Mouse (Mus musculus) hindbrain, postnatal 0 days (tissue): ENCODE results near the gene Krtap28-10. TPM values are rescaled to one million over a fixed set of nuclear protein-coding genes. Genes with fewer than 3 reads are reported as not detected.
A peak's percentile ranks its signal among the peaks of the same experiment; 100 is the strongest.

Experiments used
- ATAC-seq: fragments of 200-750 bp; cut with Nextera tagmentation; 2 replicates; pipeline ENCODE4 v1.8.0; 2017; ENCODE audit warnings: mild to moderate bottlenecking, moderate TSS enrichment, moderate library complexity
- DNase-seq: peaks from one replicate; pipeline ENCODE4 v3.0.0-alpha.2; 2015; ENCODE audit warnings: low spot score
- H3K27ac ChIP-seq: fragments of 300-500 bp; sonication (generic); 2 replicates; pipeline ENCODE4 v1.5.1; 2014; ENCODE audit warnings: mild to moderate bottlenecking
- H3K27me3 ChIP-seq: fragments of 300-500 bp; sonication (generic); 2 replicates; pipeline ENCODE4 v1.6.1; 2014; ENCODE audit warnings: low read length, mixed read lengths; ENCODE audit not compliant: insufficient read depth
- H3K36me3 ChIP-seq: fragments of 300-500 bp; sonication (generic); 2 replicates; pipeline ENCODE4 v1.6.1; 2014; ENCODE audit warnings: low read length, mixed read lengths; ENCODE audit not compliant: insufficient read depth
- H3K4me1 ChIP-seq: fragments of 300-500 bp; sonication (generic); 2 replicates; pipeline ENCODE4 v1.6.1; 2014; ENCODE audit warnings: antibody characterized with exemption, low read length, mixed read lengths; ENCODE audit not compliant: insufficient read depth
- H3K4me2 ChIP-seq: fragments of 300-500 bp; sonication (generic); 2 replicates; pipeline ENCODE4 v1.6.1; 2014; ENCODE audit warnings: low read depth, mild to moderate bottlenecking, low read length, moderate library complexity, mixed read lengths
- H3K4me3 ChIP-seq: fragments of 300-500 bp; sonication (generic); 2 replicates; pipeline ENCODE4 v1.5.1; 2014; ENCODE audit warnings: low read length
- H3K9ac ChIP-seq: fragments of 300-500 bp; sonication (generic); replicated peaks from 2 replicates; pipeline ENCODE4 v1.6.1; 2014; ENCODE audit warnings: mild to moderate bottlenecking, low read length, moderate library complexity, mixed read lengths
- H3K9me3 ChIP-seq: fragments of 300-500 bp; sonication (generic); 2 replicates; pipeline ENCODE4 v1.6.1; 2016; ENCODE audit warnings: low read length, mixed read lengths
- CTCF ChIP-seq: IDR thresholded peaks from 2 replicates; pipeline ENCODE4 v1.5.1; 2016; ENCODE audit warnings: antibody characterized with exemption, control low read depth, low read depth
- WGBS: fragments of 180-500 bp; shearing (Covaris S2); extraction: QIAGEN DNeasy Blood & Tissue Kit; methylation state at CpG from one replicate; pipeline ENCODE4 v1.1.7; 2014; 5-methylcytosine and 5-hydroxymethylcytosine counted together
- polyA plus RNA-seq: library from polyadenylated mRNA; unstranded; fragments of >200 nt; fragmentation: Nextera tagmentation; extraction: Ambion mirVana; gene quantifications from 2 replicates; pipeline ENCODE4 v1.2.1, GENCODE M21; 2015
- total RNA-seq: library from RNA; depleted of rRNA; stranded (reverse); fragments of >200 nt; gene quantifications from 2 replicates; pipeline ENCODE4 v1.2.3, GENCODE M21; 2014

The Krtap28-10 gene
- total and polyA plus RNA-seq, 2 experiments from 2014 or later = not detected

GRCm38 (mm10) chr1:83038109-83038672, 4.1 kb downstream of the Krtap28-10 start, which contains the start of gene Slc19a3:
Gene Slc19a3, minus strand, starts transcription at chr1:83038448.
- Histone ChIP-seq H3K4me3 (peak within 1 kb of the TSS; percentile 52), H3K36me3 (no peaks in the 10 kb centered on the region), H3K27me3 (no peaks in the 10 kb centered on the region), H3K4me1 (no peaks in the 10 kb centered on the region), H3K9ac (peak within 1 kb of the TSS; percentile 51), H3K4me2 (peak within 1 kb of the TSS; percentile 79), H3K27ac (peak within 1 kb of the TSS; percentile 32; the same call in 1 of the 2 replicates), H3K9me3 (no peaks in the 10 kb centered on the region)
- peak; percentile 97 for ATAC-seq
- TF ChIP-seq CTCF = no peak
- peak; percentile 75 for DNase-seq
- under 1% methylated on average over 25 of the region's 25 CpGs for WGBS

- H3K4me2 ChIP-seq = peak overlapping the region; percentile 79
- no peak for ATAC-seq
Measured at GRCm38 (mm10) chr1:83036892-83037667, 5.2 kb downstream of the Krtap28-10 start.

GRCm38 (mm10) chr1:83034509-83034908, 7.8 kb downstream of the Krtap28-10 start:
- DNase-seq (no peak), ATAC-seq (no peak)
- no peak for TF ChIP-seq CTCF
- Histone ChIP-seq H3K4me3 (no peak overlapping the region), H3K27ac (no peak overlapping the region), H3K4me2 (no peak overlapping the region), H3K36me3 (no peaks in the 10 kb centered on the region), H3K4me1 (no peaks in the 10 kb centered on the region), H3K27me3 (no peaks in the 10 kb centered on the region), H3K9me3 (no peaks in the 10 kb centered on the region), H3K9ac (no peak overlapping the region)
- 67% methylated on average over 5 of the region's 5 CpGs for WGBS

More at GRCm38 (mm10) chr1:83036892-83037667, 5.2 kb downstream of the Krtap28-10 start:
- 0 out of 2 replicates have a peak overlapping the region, but pooled peaks have one; percentile 52 for H3K4me3 ChIP-seq
- no peak for DNase-seq
- H3K36me3 ChIP-seq = no peaks in the 10 kb centered on the region
- no peaks in the 10 kb centered on the region for H3K27me3 ChIP-seq
- H3K9me3 ChIP-seq = no peaks in the 10 kb centered on the region
- WGBS = 71% methylated on average over 11 of the region's 11 CpGs
- H3K9ac ChIP-seq = no peak overlapping the region
- TF ChIP-seq CTCF = no peak
- no peaks in the 10 kb centered on the region for H3K4me1 ChIP-seq
- H3K27ac ChIP-seq = no peak overlapping the region

GRCm38 (mm10) chr1:83032508-83032907, 9.8 kb downstream of the Krtap28-10 start:
- Histone ChIP-seq H3K27ac (no peak overlapping the region), H3K9me3 (no peaks in the 10 kb centered on the region), H3K9ac (no peak overlapping the region), H3K27me3 (no peaks in the 10 kb centered on the region), H3K4me2 (no peak overlapping the region), H3K4me3 (no peak overlapping the region), H3K4me1 (no peaks in the 10 kb centered on the region), H3K36me3 (no peaks in the 10 kb centered on the region)
- 94% methylated on average over 6 of the region's 6 CpGs for WGBS
- ATAC-seq (no peak), DNase-seq (no peak)
- no peak for TF ChIP-seq CTCF

- Histone ChIP-seq H3K4me2 (no peak overlapping the region), H3K36me3 (no peaks in the 10 kb centered on the region), H3K27me3 (no peaks in the 10 kb centered on the region), H3K9ac (no peak overlapping the region), H3K4me3 (no peak overlapping the region), H3K4me1 (no peaks in the 10 kb centered on the region), H3K9me3 (no peaks in the 10 kb centered on the region), H3K27ac (no peak overlapping the region)
- no peak for DNase-seq
- TF ChIP-seq CTCF = no peak
- 73% methylated on average over 1 of the region's 1 CpGs for WGBS
- no peak for ATAC-seq
Measured at GRCm38 (mm10) chr1:83031950-83032349, 10.3 kb downstream of the Krtap28-10 start.

GRCm38 (mm10) chr1:83016556-83016955, 25.7 kb downstream of the Krtap28-10 start:
- Histone ChIP-seq H3K27ac (no peak overlapping the region), H3K9ac (no peak overlapping the region), H3K36me3 (no peaks in the 10 kb centered on the region), H3K4me2 (no peak overlapping the region), H3K4me1 (no peaks in the 10 kb centered on the region), H3K9me3 (no peaks in the 10 kb centered on the region), H3K4me3 (no peak overlapping the region), H3K27me3 (no peaks in the 10 kb centered on the region)
- 63% methylated on average over 1 of the region's 1 CpGs for WGBS
- TF ChIP-seq CTCF = no peak
- no peak for DNase-seq
- ATAC-seq = no peak
